Mouse (Mus musculus) megakaryocyte, embryonic 14.5 days (primary cell): ENCODE measurements around the gene Map7.

Experiments
- FLI1 ChIP-seq: IDR thresholded peaks from 2 replicates; pipeline ENCODE4 v1.6.1; 2012; ENCODE audit warnings: low read length, inconsistent platforms, mixed read lengths
- GATA1 ChIP-seq: IDR thresholded peaks from 3 replicates; pipeline ENCODE4 v1.6.1; 2012; ENCODE audit warnings: mixed read lengths, low read length, inconsistent platforms, borderline replicate concordance

DNA sequence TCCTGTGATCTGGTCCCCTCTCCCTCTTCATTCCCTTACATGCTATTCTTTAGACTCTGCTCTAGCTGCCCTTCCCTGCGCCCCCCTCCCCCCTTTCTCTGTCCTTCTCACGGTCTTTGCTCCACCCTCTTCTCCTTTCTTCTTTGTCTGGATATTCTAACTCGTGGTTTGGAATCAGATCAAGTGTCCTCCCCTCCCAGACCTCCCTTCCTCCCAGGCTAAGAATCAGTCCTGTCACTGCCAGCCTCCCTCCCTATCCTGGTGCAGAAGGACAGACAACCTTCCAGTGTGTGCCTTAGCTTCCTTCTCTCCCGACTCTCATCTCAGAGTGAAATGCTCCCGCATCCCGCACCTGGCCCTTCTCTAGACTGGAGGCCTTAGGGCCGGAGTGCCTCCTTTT lies 27.8 kb downstream of the Map7 start:
- no peak for TF ChIP-seq GATA1
- no peak for TF ChIP-seq FLI1
